Mouse (Mus musculus): ENCODE results near the gene Gphn.

The Gphn gene

GRCm38 (mm10) chr12:78727723-78728122, 501.5 kb downstream of the Gphn start:
- no peak for DNase-seq (ENCODE audit: low spot score)
